Mouse (Mus musculus): ENCODE results near the gene Sema5a. TPM values are rescaled to one million over a fixed set of nuclear protein-coding genes. Genes with fewer than 3 reads are reported as not detected.
"Not testable (repeated sequence)": the region's sequence is repeated elsewhere in the genome, so short reads cannot be mapped to it uniquely, and the experiment has no call there.

Sema5a gene
- not detected in 2 replicates for polyA plus RNA-seq (2012)

- H3K27me3 ChIP-seq (ENCODE audit: control insufficient read depth): peaks cover 21% of the 10 kb centered on the region
- TF ChIP-seq TAL1 (IDR thresholded peaks at IDR 0.05; ENCODE audit: low read length): no peak
- TF ChIP-seq GATA1 (IDR thresholded peaks at IDR 0.05; ENCODE audit: low read length): no peak
- H3K4me3 ChIP-seq (replicated peaks): peak within 1 kb of the TSS; percentile 49
- H3K9me3 ChIP-seq (ENCODE audit: control insufficient read depth, low read length): no peaks in the 10 kb centered on the region
- H3K36me3 ChIP-seq (ENCODE audit: control insufficient read depth): no peaks in the 10 kb centered on the region
- peaks cover 4% of the 10 kb centered on the region for H3K4me1 ChIP-seq (ENCODE audit: control insufficient read depth)
Measured at GRCm38 (mm10) chr15:32244344-32244955, at the start of gene Sema5a. Gene Sema5a, plus strand, starts transcription at chr15:32244810.

GRCm38 (mm10) chr15:32198076-32198475 lies 46.5 kb upstream of the Sema5a start:
- H3K4me1 ChIP-seq (ENCODE audit: control insufficient read depth): no peaks in the 10 kb centered on the region
- no peaks in the 10 kb centered on the region for H3K36me3 ChIP-seq (ENCODE audit: control insufficient read depth)
- no peaks in the 10 kb centered on the region for H3K27me3 ChIP-seq (ENCODE audit: control insufficient read depth)
- H3K9me3 ChIP-seq (ENCODE audit: control insufficient read depth, low read length): no peaks in the 10 kb centered on the region
- no peak overlapping the region for H3K4me3 ChIP-seq (replicated peaks)
- TF ChIP-seq GATA1 (IDR thresholded peaks at IDR 0.05; ENCODE audit: low read length): no peak
- no peak for TF ChIP-seq TAL1 (IDR thresholded peaks at IDR 0.05; ENCODE audit: low read length)

GRCm38 (mm10) chr15:32198561-32198960 lies 46.0 kb upstream of the Sema5a start:
- H3K36me3 ChIP-seq (ENCODE audit: control insufficient read depth): no peaks in the 10 kb centered on the region
- TF ChIP-seq GATA1 (IDR thresholded peaks at IDR 0.05; ENCODE audit: low read length) (no peak), TAL1 (IDR thresholded peaks at IDR 0.05; ENCODE audit: low read length) (no peak)
- no peaks in the 10 kb centered on the region for H3K9me3 ChIP-seq (ENCODE audit: control insufficient read depth, low read length)
- no peak overlapping the region for H3K4me3 ChIP-seq (replicated peaks)
- no peaks in the 10 kb centered on the region for H3K27me3 ChIP-seq (ENCODE audit: control insufficient read depth)
- no peaks in the 10 kb centered on the region for H3K4me1 ChIP-seq (ENCODE audit: control insufficient read depth)

- Histone ChIP-seq H3K36me3 (ENCODE audit: control insufficient read depth) (no peaks in the 10 kb centered on the region), H3K27me3 (ENCODE audit: control insufficient read depth) (no peaks in the 10 kb centered on the region), H3K4me3 (replicated peaks) (no peak overlapping the region), H3K4me1 (ENCODE audit: control insufficient read depth) (no peaks in the 10 kb centered on the region), H3K9me3 (ENCODE audit: control insufficient read depth, low read length) (peaks cover 2% of the 10 kb centered on the region; the same call in 1 of the 2 replicates)
- no peak for TF ChIP-seq TAL1 (IDR thresholded peaks at IDR 0.05; ENCODE audit: low read length)
- no peak for TF ChIP-seq GATA1 (IDR thresholded peaks at IDR 0.05; ENCODE audit: low read length)
Measured at GRCm38 (mm10) chr15:32203242-32203641, 41.4 kb upstream of the Sema5a start.

GRCm38 (mm10) chr15:32204908-32205307 lies 39.7 kb upstream of the Sema5a start:
- peaks cover 2% of the 10 kb centered on the region; the same call in 1 of the 2 replicates for H3K9me3 ChIP-seq (ENCODE audit: control insufficient read depth, low read length)
- no peaks in the 10 kb centered on the region for H3K4me1 ChIP-seq (ENCODE audit: control insufficient read depth)
- H3K27me3 ChIP-seq (ENCODE audit: control insufficient read depth): no peaks in the 10 kb centered on the region
- no peak for TF ChIP-seq TAL1 (IDR thresholded peaks at IDR 0.05; ENCODE audit: low read length)
- no peak for TF ChIP-seq GATA1 (IDR thresholded peaks at IDR 0.05; ENCODE audit: low read length)
- H3K36me3 ChIP-seq (ENCODE audit: control insufficient read depth): no peaks in the 10 kb centered on the region
- H3K4me3 ChIP-seq (replicated peaks): no peak overlapping the region

- H3K4me1 ChIP-seq (ENCODE audit: control insufficient read depth); H3K4me3 ChIP-seq (replicated peaks); H3K27me3 ChIP-seq (ENCODE audit: control insufficient read depth): not testable (repeated sequence)
Measured at GRCm38 (mm10) chr15:32214687-32215086, 29.9 kb upstream of the Sema5a start.

GRCm38 (mm10) chr15:32223028-32223427 lies 21.6 kb upstream of the Sema5a start:
- H3K27me3 ChIP-seq (ENCODE audit: control insufficient read depth): no peaks in the 10 kb centered on the region
- TF ChIP-seq GATA1 (IDR thresholded peaks at IDR 0.05; ENCODE audit: low read length) (no peak), TAL1 (IDR thresholded peaks at IDR 0.05; ENCODE audit: low read length) (no peak)
- no peaks in the 10 kb centered on the region for H3K9me3 ChIP-seq (ENCODE audit: control insufficient read depth, low read length)
- no peaks in the 10 kb centered on the region for H3K4me1 ChIP-seq (ENCODE audit: control insufficient read depth)
- H3K4me3 ChIP-seq (replicated peaks): no peak overlapping the region
- no peaks in the 10 kb centered on the region for H3K36me3 ChIP-seq (ENCODE audit: control insufficient read depth)

More at GRCm38 (mm10) chr15:32214687-32215086, 29.9 kb upstream of the Sema5a start:
- not testable (repeated sequence) for H3K36me3 ChIP-seq (ENCODE audit: control insufficient read depth); H3K9me3 ChIP-seq (ENCODE audit: control insufficient read depth, low read length)

GRCm38 (mm10) chr15:32225394-32225793 lies 19.2 kb upstream of the Sema5a start:
- no peak overlapping the region for H3K4me3 ChIP-seq (replicated peaks)
- no peaks in the 10 kb centered on the region for H3K36me3 ChIP-seq (ENCODE audit: control insufficient read depth)
- no peaks in the 10 kb centered on the region for H3K27me3 ChIP-seq (ENCODE audit: control insufficient read depth)
- TF ChIP-seq TAL1 (IDR thresholded peaks at IDR 0.05; ENCODE audit: low read length): no peak
- no peak for TF ChIP-seq GATA1 (IDR thresholded peaks at IDR 0.05; ENCODE audit: low read length)
- no peaks in the 10 kb centered on the region for H3K4me1 ChIP-seq (ENCODE audit: control insufficient read depth)
- no peaks in the 10 kb centered on the region for H3K9me3 ChIP-seq (ENCODE audit: control insufficient read depth, low read length)

GRCm38 (mm10) chr15:32226381-32226780 lies 18.2 kb upstream of the Sema5a start:
- no peak for TF ChIP-seq GATA1 (IDR thresholded peaks at IDR 0.05; ENCODE audit: low read length)
- TF ChIP-seq TAL1 (IDR thresholded peaks at IDR 0.05; ENCODE audit: low read length): no peak
- H3K4me1 ChIP-seq (ENCODE audit: control insufficient read depth): no peaks in the 10 kb centered on the region
- no peaks in the 10 kb centered on the region for H3K9me3 ChIP-seq (ENCODE audit: control insufficient read depth, low read length)
- no peaks in the 10 kb centered on the region for H3K27me3 ChIP-seq (ENCODE audit: control insufficient read depth)
- no peak overlapping the region for H3K4me3 ChIP-seq (replicated peaks)
- H3K36me3 ChIP-seq (ENCODE audit: control insufficient read depth): no peaks in the 10 kb centered on the region

- no peak overlapping the region for H3K4me3 ChIP-seq (replicated peaks)
- no peaks in the 10 kb centered on the region for H3K4me1 ChIP-seq (ENCODE audit: control insufficient read depth)
Measured at GRCm38 (mm10) chr15:32226888-32227395, 17.7 kb upstream of the Sema5a start.

More at GRCm38 (mm10) chr15:32226888-32227395, 17.7 kb upstream of the Sema5a start:
- Histone ChIP-seq H3K36me3 (ENCODE audit: control insufficient read depth) (no peaks in the 10 kb centered on the region), H3K27me3 (ENCODE audit: control insufficient read depth) (no peaks in the 10 kb centered on the region), H3K9me3 (ENCODE audit: control insufficient read depth, low read length) (no peaks in the 10 kb centered on the region)
- TF ChIP-seq GATA1 (IDR thresholded peaks at IDR 0.05; ENCODE audit: low read length): no peak
- TF ChIP-seq TAL1 (IDR thresholded peaks at IDR 0.05; ENCODE audit: low read length): no peak
